Mouse (Mus musculus): ENCODE data around the gene Map4.

DNA sequence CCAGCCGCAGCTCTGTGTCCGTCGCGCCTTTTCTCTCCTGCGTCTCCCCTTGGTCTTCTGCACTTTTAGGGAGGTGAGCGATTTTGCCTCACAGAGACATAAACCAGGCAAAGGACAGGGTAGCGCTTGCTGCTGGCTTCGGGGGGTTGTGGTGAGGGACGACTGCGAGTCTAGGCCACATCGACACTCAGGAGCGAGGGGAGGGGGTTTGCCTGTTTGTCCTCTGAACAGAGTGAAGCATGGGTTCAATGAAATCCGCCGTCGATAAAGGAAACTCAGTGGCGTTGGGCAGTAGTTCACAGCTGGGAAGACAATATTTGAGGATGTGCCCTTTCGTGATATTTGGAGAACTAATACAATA is 186.5 kb downstream of the Map4 start, which contains the start of gene Dhx30:
- TF ChIP-seq POLR2A (IDR thresholded peaks at IDR 0.05; ENCODE audit: low read depth, low read length) (no peak; the same call in 1 of the 2 replicates), CTCF (conservative IDR thresholded peaks at IDR 0.05 in 1 of 2, IDR thresholded peaks at IDR 0.05 in 1 of 2; ENCODE audit: low read depth in 2 of 2, low read length in 2 of 2) (no peak), RCOR1 (conservative IDR thresholded peaks at IDR 0.05; ENCODE audit: low read depth, low read length) (no peak), SMC3 (IDR thresholded peaks at IDR 0.05; ENCODE audit: low read depth, low read length) (no peak), TCF12 (IDR thresholded peaks at IDR 0.05; ENCODE audit: low read depth, low read length) (no peak), JUND (conservative IDR thresholded peaks at IDR 0.05; ENCODE audit: low read depth, low read length) (no peak), E2F4 (IDR thresholded peaks at IDR 0.05; ENCODE audit: insufficient replicate concordance, low read depth, low read length) (no peak), POLR2AphosphoS2 (IDR thresholded peaks at IDR 0.05; ENCODE audit: low read depth, low read length) (no peak)

Data from CH12.LX (cell line).